Mouse (Mus musculus) large intestine, adult 2 months (tissue): ENCODE results near the gene Trap1. TPM values are rescaled to one million over a fixed set of nuclear protein-coding genes. Genes with fewer than 3 reads are reported as not detected.
A peak's percentile ranks its signal among the peaks of the same experiment; 100 is the strongest.
"Not testable (repeated sequence)": the region's sequence is repeated elsewhere in the genome, so short reads cannot be mapped to it uniquely, and the experiment has no call there.

Source experiments
- DNase-seq: peaks from one replicate; pipeline ENCODE4 v3.0.0-alpha.2; 2012; ENCODE audit warnings: low read depth, low spot score
- WGBS: fragments of 180-500 bp; shearing (Covaris S2); methylation state at CpG from one replicate; pipeline ENCODE4 v1.1.7; 2018; 5-methylcytosine and 5-hydroxymethylcytosine counted together
- polyA plus RNA-seq: library from polyadenylated mRNA; depleted of rRNA; stranded (reverse); fragments of >200 nt; gene quantifications from 2 replicates; pipeline ENCODE4 v1.2.3, GENCODE M21; 2012; rRNA removed

Trap1 gene
- polyA plus RNA-seq = 69.2 and 84.4 TPM in 2 replicates

- peak; percentile 43 for DNase-seq
Observed at GRCm38 (mm10) chr16:4077384-4078061, at the start of gene Trap1. Trap1 (minus strand) TSS chr16:4077827.

GRCm38 (mm10) chr16:4117072-4117471 lies 39.4 kb upstream of the Trap1 start:
- no peak for DNase-seq
- WGBS = 92% methylated on average over 4 of the region's 4 CpGs

More at GRCm38 (mm10) chr16:4077384-4078061, at the start of gene Trap1:
- under 1% methylated on average over 58 of the region's 58 CpGs for WGBS

GRCm38 (mm10) chr16:4100374-4100773 lies 22.7 kb upstream of the Trap1 start:
- DNase-seq = no peak
- WGBS = 86% methylated on average over 2 of the region's 2 CpGs

GRCm38 (mm10) chr16:4097521-4097920 lies 19.9 kb upstream of the Trap1 start:
- 95% methylated on average over 1 of the region's 1 CpGs for WGBS
- DNase-seq = no peak

GRCm38 (mm10) chr16:4096898-4097297 lies 19.3 kb upstream of the Trap1 start:
- DNase-seq = no peak

GRCm38 (mm10) chr16:4096141-4096540 lies 18.5 kb upstream of the Trap1 start:
- DNase-seq = no peak
- WGBS = 92% methylated on average over 3 of the region's 3 CpGs

GRCm38 (mm10) chr16:4087214-4087913 lies 9.7 kb upstream of the Trap1 start:
- WGBS = 94% methylated on average over 8 of the region's 8 CpGs

GRCm38 (mm10) chr16:4085851-4086387 lies 8.3 kb upstream of the Trap1 start:
- 95% methylated on average over 9 of the region's 9 CpGs for WGBS
- DNase-seq = no peak

More at GRCm38 (mm10) chr16:4087214-4087913, 9.7 kb upstream of the Trap1 start:
- DNase-seq = no peak

- WGBS = 95% methylated on average over 7 of the region's 7 CpGs
- no peak for DNase-seq
Observed at GRCm38 (mm10) chr16:4085051-4085450, 7.4 kb upstream of the Trap1 start.

GRCm38 (mm10) chr16:4080419-4080818 lies 2.8 kb upstream of the Trap1 start:
- 27% methylated on average over 3 of the region's 3 CpGs for WGBS
- not testable (repeated sequence) for DNase-seq

- no peak for DNase-seq
- 77% methylated on average over 1 of the region's 1 CpGs for WGBS
Observed at GRCm38 (mm10) chr16:4079656-4080055, 2.0 kb upstream of the Trap1 start.

GRCm38 (mm10) chr16:4078302-4078701 lies 675 bp upstream of the Trap1 start:
- not testable (repeated sequence) for DNase-seq
- WGBS = 62% methylated on average over 10 of the region's 10 CpGs

- DNase-seq = no peak
- 64% methylated on average over 3 of the region's 3 CpGs for WGBS
Observed at GRCm38 (mm10) chr16:4074836-4075235, 2.8 kb downstream of the Trap1 start.

- DNase-seq = no peak
- 71% methylated on average over 6 of the region's 6 CpGs for WGBS
Observed at GRCm38 (mm10) chr16:4074297-4074696, 3.3 kb downstream of the Trap1 start.

GRCm38 (mm10) chr16:4068588-4068987 lies 9.0 kb downstream of the Trap1 start:
- no peak for DNase-seq
- WGBS = 52% methylated on average over 8 of the region's 8 CpGs

GRCm38 (mm10) chr16:4064945-4065344 lies 12.7 kb downstream of the Trap1 start:
- WGBS = 95% methylated on average over 4 of the region's 4 CpGs
- DNase-seq = no peak

GRCm38 (mm10) chr16:4053811-4054210 lies 23.8 kb downstream of the Trap1 start:
- WGBS = 78% methylated on average over 3 of the region's 3 CpGs
- no peak for DNase-seq

GRCm38 (mm10) chr16:4052601-4053000 lies 25.0 kb downstream of the Trap1 start:
- 94% methylated on average over 4 of the region's 4 CpGs for WGBS
- DNase-seq = no peak

GRCm38 (mm10) chr16:4045524-4045923 lies 32.1 kb downstream of the Trap1 start:
- WGBS = 85% methylated on average over 4 of the region's 4 CpGs
- DNase-seq = no peak

GRCm38 (mm10) chr16:4044093-4044492 lies 33.5 kb downstream of the Trap1 start:
- WGBS = 93% methylated on average over 2 of the region's 2 CpGs
- no peak for DNase-seq

- no peak for DNase-seq
- WGBS = 96% methylated on average over 4 of the region's 4 CpGs
Observed at GRCm38 (mm10) chr16:4041646-4042045, 36.0 kb downstream of the Trap1 start.
